Mouse (Mus musculus) heart, postnatal 0 days (tissue): ENCODE results near the gene Pcdh19. TPM values are rescaled to one million over a fixed set of nuclear protein-coding genes. Genes with fewer than 3 reads are reported as not detected.

Experiments used
- ATAC-seq: fragments of 200-750 bp; cut with Nextera tagmentation; 2 replicates; pipeline ENCODE4 v1.8.0; 2017; ENCODE audit warnings: low read depth, moderate number of reproducible peaks, moderate library complexity; ENCODE audit not compliant: insufficient read depth
- DNase-seq: peaks from one replicate; pipeline ENCODE4 v3.0.0-alpha.2; 2016; ENCODE audit warnings: low spot score
- H3K27ac ChIP-seq: fragments of 300-500 bp; sonication (generic); 2 replicates; pipeline ENCODE4 v1.5.1; 2014; ENCODE audit warnings: low read depth, mild to moderate bottlenecking
- H3K27me3 ChIP-seq: fragments of 300-500 bp; sonication (generic); 2 replicates; pipeline ENCODE4 v1.6.1; 2014; ENCODE audit warnings: low read length, mixed read lengths; ENCODE audit not compliant: control insufficient read depth, insufficient read depth
- H3K36me3 ChIP-seq: fragments of 300-500 bp; sonication (generic); replicated peaks from 2 replicates; pipeline ENCODE4 v1.6.1; 2014; ENCODE audit warnings: low read length, mixed read lengths; ENCODE audit not compliant: control insufficient read depth, insufficient read depth
- H3K4me1 ChIP-seq: fragments of 300-500 bp; sonication (generic); 2 replicates; pipeline ENCODE4 v1.6.1; 2014; ENCODE audit warnings: antibody characterized with exemption; ENCODE audit not compliant: control insufficient read depth, insufficient read depth
- H3K4me2 ChIP-seq: fragments of 300-500 bp; sonication (generic); 2 replicates; pipeline ENCODE4 v1.6.1; 2014; ENCODE audit warnings: low read depth, mild to moderate bottlenecking, low read length, moderate library complexity
- H3K4me3 ChIP-seq: fragments of 300-500 bp; sonication (generic); 2 replicates; pipeline ENCODE4 v1.5.1; 2014; ENCODE audit warnings: low read depth, low read length
- H3K9ac ChIP-seq: fragments of 300-500 bp; sonication (generic); replicated peaks from 2 replicates; pipeline ENCODE4 v1.6.1; 2014; ENCODE audit warnings: low read depth, low read length, mixed read lengths
- H3K9me3 ChIP-seq: fragments of 300-500 bp; sonication (generic); replicated peaks from 2 replicates; pipeline ENCODE4 v1.6.1; 2016; ENCODE audit warnings: low read length; ENCODE audit not compliant: control insufficient read depth
- CTCF ChIP-seq: IDR thresholded peaks from 2 replicates; pipeline ENCODE4 v1.5.1; 2016; ENCODE audit warnings: antibody characterized with exemption, control low read depth, low read depth
- EP300 ChIP-seq: IDR thresholded peaks from 2 replicates; pipeline ENCODE4 v1.6.1; 2016; ENCODE audit warnings: antibody characterized with exemption, low read depth
- WGBS: fragments of 180-500 bp; shearing (Covaris S2); extraction: QIAGEN DNeasy Blood & Tissue Kit; methylation state at CpG from one replicate; pipeline ENCODE4 v1.1.7; 2014; 5-methylcytosine and 5-hydroxymethylcytosine counted together
- polyA plus RNA-seq: library from polyadenylated mRNA; unstranded; fragments of >200 nt; fragmentation: Nextera tagmentation; extraction: Ambion mirVana; gene quantifications from 2 replicates; pipeline ENCODE4 v1.2.1, GENCODE M21; 2015
- total RNA-seq: library from RNA; depleted of rRNA; stranded (reverse); fragments of >200 nt; gene quantifications from 2 replicates; pipeline ENCODE4 v1.2.3, GENCODE M21; 2014; ENCODE audit warnings: low replicate concordance

Gene Pcdh19
- total and polyA plus RNA-seq, 2 experiments from 2014 or later, result 1.4 to 4.7 TPM

DNA sequence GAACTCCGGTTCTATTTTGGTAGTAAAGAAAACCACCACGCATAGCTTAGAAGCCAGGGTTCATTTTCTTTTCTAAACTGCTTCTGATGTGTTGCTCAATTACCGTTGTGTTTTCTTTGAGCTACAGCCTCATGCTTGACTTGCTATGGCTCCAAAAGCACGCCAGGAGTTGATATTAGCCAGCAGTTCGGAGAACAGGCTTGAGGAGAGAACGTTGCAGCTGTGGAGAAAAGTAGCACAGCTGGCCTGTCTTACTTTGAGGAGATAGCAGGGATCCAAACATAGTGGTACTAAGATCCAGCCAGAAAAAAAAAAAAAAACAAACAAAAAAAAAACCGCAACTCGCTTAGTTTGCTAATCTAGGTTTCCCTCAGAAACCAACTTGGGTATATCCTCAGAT is 59.2 kb downstream of the Pcdh19 start:
- H3K27ac ChIP-seq, result no peak overlapping the region
- H3K4me1 ChIP-seq, result no peaks in the 10 kb centered on the region
- no peaks in the 10 kb centered on the region for H3K27me3 ChIP-seq
- DNase-seq (no peak), ATAC-seq (no peak)
- no peaks in the 10 kb centered on the region for H3K9me3 ChIP-seq
- no peak overlapping the region for H3K4me2 ChIP-seq
- no peak overlapping the region for H3K4me3 ChIP-seq
- WGBS, result 67% methylated on average over 8 of the region's 8 CpGs
- no peak for TF ChIP-seq EP300
- no peak for TF ChIP-seq CTCF
- no peak overlapping the region for H3K9ac ChIP-seq
- no peaks in the 10 kb centered on the region for H3K36me3 ChIP-seq

DNA sequence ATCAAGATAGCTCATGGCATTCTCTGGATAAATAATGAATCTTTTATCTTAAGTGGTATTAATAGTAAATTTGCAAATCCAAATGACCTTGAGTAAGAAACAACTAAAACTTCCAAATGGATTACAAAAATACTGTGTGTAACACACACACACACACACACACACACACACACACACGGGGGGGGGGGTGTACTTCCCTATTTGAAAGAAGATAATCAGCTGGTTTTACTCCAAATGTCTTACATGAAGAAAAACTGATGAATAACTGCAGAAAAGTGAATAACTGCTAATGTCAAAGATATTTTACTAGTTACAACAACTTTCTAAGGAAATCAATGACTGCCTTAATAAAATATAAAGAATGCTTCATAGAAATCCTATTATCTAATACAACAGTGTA is 70.6 kb downstream of the Pcdh19 start:
- Histone ChIP-seq H3K27ac (no peak overlapping the region), H3K27me3 (no peaks in the 10 kb centered on the region), H3K9me3 (no peaks in the 10 kb centered on the region), H3K9ac (no peak overlapping the region), H3K4me1 (no peaks in the 10 kb centered on the region), H3K36me3 (no peaks in the 10 kb centered on the region), H3K4me3 (no peak overlapping the region), H3K4me2 (no peak overlapping the region)
- WGBS, result 41% methylated on average over 1 of the region's 1 CpGs
- DNase-seq (no peak), ATAC-seq (no peak)
- TF ChIP-seq CTCF, result no peak
- TF ChIP-seq EP300, result no peak

DNA sequence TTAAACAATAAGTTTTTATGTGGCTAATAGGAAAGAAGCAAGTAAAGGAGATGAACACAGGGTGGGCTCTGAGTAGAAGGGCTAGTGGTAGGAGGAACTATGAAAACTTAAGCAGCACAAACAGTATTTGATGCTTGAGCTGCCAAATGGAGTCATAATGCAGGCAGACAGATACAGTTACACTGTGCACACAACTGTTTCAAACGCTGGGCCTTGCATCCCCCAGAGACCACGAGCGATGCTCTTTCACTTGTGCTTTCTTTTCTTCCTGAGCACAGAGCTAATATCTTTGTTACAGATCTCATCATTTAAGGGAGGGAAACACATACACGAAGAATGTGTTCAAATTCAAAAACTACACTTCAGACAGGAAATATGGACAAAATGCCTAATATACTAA is 83.0 kb downstream of the Pcdh19 start:
- no peaks in the 10 kb centered on the region for H3K27me3 ChIP-seq
- no peak overlapping the region for H3K4me3 ChIP-seq
- ATAC-seq (no peak), DNase-seq (no peak)
- no peak for TF ChIP-seq EP300
- no peak for TF ChIP-seq CTCF
- H3K27ac ChIP-seq, result peak overlapping the region; percentile 38
- no peaks in the 10 kb centered on the region for H3K9me3 ChIP-seq
- WGBS, result 50% methylated on average over 4 of the region's 4 CpGs
- no peak overlapping the region for H3K9ac ChIP-seq
- no peaks in the 10 kb centered on the region for H3K36me3 ChIP-seq
- no peaks in the 10 kb centered on the region for H3K4me1 ChIP-seq
- H3K4me2 ChIP-seq, result no peak overlapping the region

DNA sequence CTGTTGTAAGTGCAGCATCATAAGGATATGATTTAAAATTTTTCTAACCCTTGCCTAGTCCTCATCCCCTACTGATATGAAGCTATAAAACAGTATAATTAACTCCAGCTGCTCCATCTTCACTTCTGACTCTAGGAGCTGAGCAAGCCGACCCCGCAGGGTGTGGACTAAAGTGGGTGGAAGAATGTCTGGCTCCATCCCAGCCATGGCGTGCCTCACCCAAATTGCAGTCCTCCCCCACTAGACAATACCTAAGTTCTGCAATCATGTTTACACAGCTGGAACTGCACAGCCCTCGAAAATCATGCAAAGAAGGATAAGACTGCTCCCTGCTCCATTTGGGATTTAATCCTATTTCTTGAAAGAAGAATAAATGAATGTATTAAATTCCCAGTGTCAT is 84.5 kb downstream of the Pcdh19 start:
- TF ChIP-seq EP300 (no peak), CTCF (no peak)
- 31% methylated on average over 4 of the region's 4 CpGs for WGBS
- peak; percentile 7 for DNase-seq
- Histone ChIP-seq H3K9me3 (no peaks in the 10 kb centered on the region), H3K4me1 (no peaks in the 10 kb centered on the region), H3K36me3 (no peaks in the 10 kb centered on the region), H3K4me2 (no peak overlapping the region), H3K4me3 (no peak overlapping the region), H3K27ac (no peak overlapping the region), H3K27me3 (no peaks in the 10 kb centered on the region), H3K9ac (no peak overlapping the region)
- ATAC-seq, result peak; percentile 68

DNA sequence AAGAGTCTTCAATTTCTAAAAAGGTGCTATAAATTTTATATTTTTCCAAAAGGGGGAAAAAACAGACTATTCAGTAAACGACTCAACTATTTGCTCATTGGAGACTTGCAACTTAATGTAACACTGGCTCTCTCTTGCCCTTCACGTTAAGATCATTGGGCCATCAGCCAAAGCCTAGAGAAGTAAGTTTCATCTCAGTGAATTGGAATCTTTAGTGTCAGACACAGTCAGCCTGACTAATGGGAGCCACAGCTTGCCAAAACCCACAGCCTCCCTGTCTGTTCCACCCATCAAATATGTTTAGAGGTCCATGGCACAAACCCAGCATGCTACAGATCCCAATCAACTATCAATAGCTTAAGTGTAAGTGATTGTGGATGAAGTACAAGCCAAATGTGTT is 86.7 kb downstream of the Pcdh19 start:
- no peak overlapping the region for H3K4me2 ChIP-seq
- DNase-seq (no peak), ATAC-seq (no peak)
- no peak overlapping the region for H3K27ac ChIP-seq
- 33% methylated on average over 2 of the region's 2 CpGs for WGBS
- H3K36me3 ChIP-seq, result no peaks in the 10 kb centered on the region
- no peaks in the 10 kb centered on the region for H3K27me3 ChIP-seq
- TF ChIP-seq EP300 (no peak), CTCF (no peak)
- no peak overlapping the region for H3K4me3 ChIP-seq
- H3K9ac ChIP-seq, result no peak overlapping the region
- no peaks in the 10 kb centered on the region for H3K9me3 ChIP-seq
- no peaks in the 10 kb centered on the region for H3K4me1 ChIP-seq

DNA sequence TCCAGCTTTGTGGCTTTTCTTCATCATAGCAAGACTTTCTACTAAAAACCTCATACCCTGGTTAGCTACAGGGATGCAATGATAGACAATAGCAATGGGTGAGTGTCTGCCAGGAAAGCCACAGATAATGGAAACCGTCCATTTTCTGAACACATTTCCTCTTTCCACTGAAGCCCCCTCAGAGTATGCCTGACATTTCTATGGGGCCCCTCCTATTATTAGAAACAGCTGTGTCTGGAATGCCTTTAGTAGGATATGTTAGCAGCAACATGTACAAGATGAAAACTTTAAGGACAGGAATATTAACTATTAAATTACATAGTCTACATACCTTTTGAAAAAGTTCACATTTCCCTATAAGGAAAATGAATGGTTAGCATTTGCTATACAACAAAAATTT is 87.1 kb downstream of the Pcdh19 start:
- Histone ChIP-seq H3K9ac (no peak overlapping the region), H3K4me3 (no peak overlapping the region), H3K4me2 (no peak overlapping the region), H3K4me1 (no peaks in the 10 kb centered on the region), H3K9me3 (no peaks in the 10 kb centered on the region), H3K27ac (no peak overlapping the region), H3K36me3 (no peaks in the 10 kb centered on the region), H3K27me3 (no peaks in the 10 kb centered on the region)
- no peak for TF ChIP-seq EP300
- no peak for TF ChIP-seq CTCF
- no peak for ATAC-seq
- 17% methylated on average over 1 of the region's 1 CpGs for WGBS
- no peak for DNase-seq
